Mouse (Mus musculus): ENCODE measurements around the gene Actl7b. TPM values are rescaled to one million over a fixed set of nuclear protein-coding genes. Genes with fewer than 3 reads are reported as not detected.

The Actl7b gene
- polyA plus RNA-seq, 1 experiment from 2014 or later, result not detected

GRCm38 (mm10) chr4:56718573-56719442 is 22.4 kb downstream of the Actl7b start:
- no peak overlapping the region for H3K27ac ChIP-seq
- H3K4me3 ChIP-seq (replicated peaks; ENCODE audit: low read depth, low read length), result no peak overlapping the region
- 57% methylated on average over 12 of the region's 12 CpGs for WGBS
- no peak overlapping the region for H3K9ac ChIP-seq (ENCODE audit: low read depth, low read length)
- DNase-seq (ENCODE audit: low spot score), result no peak
- ATAC-seq (replicated peaks; ENCODE audit: low FRiP score, low read depth), result no peak
- no peak for TF ChIP-seq CTCF (IDR thresholded peaks at IDR 0.05; ENCODE audit: low read depth)
- no peaks in the 10 kb centered on the region for H3K36me3 ChIP-seq (ENCODE audit: insufficient read depth, low read length)
- H3K27me3 ChIP-seq (ENCODE audit: insufficient read depth, low read length), result no peaks in the 10 kb centered on the region
- no peaks in the 10 kb centered on the region for H3K4me1 ChIP-seq (replicated peaks; ENCODE audit: insufficient read depth, low read length)
- H3K9me3 ChIP-seq (replicated peaks; ENCODE audit: low read length), result no peaks in the 10 kb centered on the region
- H3K4me2 ChIP-seq (ENCODE audit: low read length), result no peak overlapping the region

GRCm38 (mm10) chr4:56717932-56718331 is 23.3 kb downstream of the Actl7b start:
- Histone ChIP-seq H3K36me3 (ENCODE audit: insufficient read depth, low read length) (no peaks in the 10 kb centered on the region), H3K27ac (no peak overlapping the region), H3K9me3 (replicated peaks; ENCODE audit: low read length) (no peaks in the 10 kb centered on the region), H3K4me2 (ENCODE audit: low read length) (no peak overlapping the region), H3K4me3 (replicated peaks; ENCODE audit: low read depth, low read length) (no peak overlapping the region), H3K27me3 (ENCODE audit: insufficient read depth, low read length) (no peaks in the 10 kb centered on the region), H3K4me1 (replicated peaks; ENCODE audit: insufficient read depth, low read length) (no peaks in the 10 kb centered on the region), H3K9ac (ENCODE audit: low read depth, low read length) (no peak overlapping the region)
- 76% methylated on average over 3 of the region's 3 CpGs for WGBS
- no peak for TF ChIP-seq CTCF (IDR thresholded peaks at IDR 0.05; ENCODE audit: low read depth)
- ATAC-seq (replicated peaks; ENCODE audit: low FRiP score, low read depth) (no peak), DNase-seq (ENCODE audit: low spot score) (no peak)

- ATAC-seq (replicated peaks; ENCODE audit: low FRiP score, low read depth), result no peak
- Histone ChIP-seq H3K27me3 (ENCODE audit: insufficient read depth, low read length) (no peaks in the 10 kb centered on the region), H3K4me2 (ENCODE audit: low read length) (no peak overlapping the region), H3K36me3 (ENCODE audit: insufficient read depth, low read length) (no peaks in the 10 kb centered on the region), H3K9ac (ENCODE audit: low read depth, low read length) (no peak overlapping the region), H3K4me1 (replicated peaks; ENCODE audit: insufficient read depth, low read length) (no peaks in the 10 kb centered on the region), H3K4me3 (replicated peaks; ENCODE audit: low read depth, low read length) (no peak overlapping the region), H3K27ac (no peak overlapping the region), H3K9me3 (replicated peaks; ENCODE audit: low read length) (no peaks in the 10 kb centered on the region)
- no peak for DNase-seq (ENCODE audit: low spot score)
- 67% methylated on average over 5 of the region's 5 CpGs for WGBS
- TF ChIP-seq CTCF (IDR thresholded peaks at IDR 0.05; ENCODE audit: low read depth), result no peak
Measured at GRCm38 (mm10) chr4:56716801-56717200, 24.4 kb downstream of the Actl7b start.

GRCm38 (mm10) chr4:56713155-56713554 is 28.1 kb downstream of the Actl7b start:
- 88% methylated on average over 3 of the region's 3 CpGs for WGBS

GRCm38 (mm10) chr4:56702234-56702633 is 39.0 kb downstream of the Actl7b start:
- DNase-seq (ENCODE audit: low spot score) (no peak), ATAC-seq (replicated peaks; ENCODE audit: low FRiP score, low read depth) (no peak; the same call in 1 of the 2 replicates)
- Histone ChIP-seq H3K4me1 (replicated peaks; ENCODE audit: insufficient read depth, low read length) (no peaks in the 10 kb centered on the region), H3K27ac (no peak overlapping the region), H3K4me2 (ENCODE audit: low read length) (peak overlapping the region; percentile 38), H3K4me3 (replicated peaks; ENCODE audit: low read depth, low read length) (no peak overlapping the region), H3K9ac (ENCODE audit: low read depth, low read length) (no peak overlapping the region), H3K36me3 (ENCODE audit: insufficient read depth, low read length) (no peaks in the 10 kb centered on the region), H3K27me3 (ENCODE audit: insufficient read depth, low read length) (no peaks in the 10 kb centered on the region), H3K9me3 (replicated peaks; ENCODE audit: low read length) (no peaks in the 10 kb centered on the region)
- no peak for TF ChIP-seq CTCF (IDR thresholded peaks at IDR 0.05; ENCODE audit: low read depth)
- 10% methylated on average over 10 of the region's 10 CpGs for WGBS

More at GRCm38 (mm10) chr4:56713155-56713554, 28.1 kb downstream of the Actl7b start:
- ATAC-seq (replicated peaks; ENCODE audit: low FRiP score, low read depth) (no peak), DNase-seq (ENCODE audit: low spot score) (no peak)
- Histone ChIP-seq H3K9me3 (replicated peaks; ENCODE audit: low read length) (no peaks in the 10 kb centered on the region), H3K4me2 (ENCODE audit: low read length) (no peak overlapping the region), H3K4me1 (replicated peaks; ENCODE audit: insufficient read depth, low read length) (no peaks in the 10 kb centered on the region), H3K27ac (no peak overlapping the region), H3K36me3 (ENCODE audit: insufficient read depth, low read length) (no peaks in the 10 kb centered on the region), H3K4me3 (replicated peaks; ENCODE audit: low read depth, low read length) (no peak overlapping the region), H3K27me3 (ENCODE audit: insufficient read depth, low read length) (no peaks in the 10 kb centered on the region), H3K9ac (ENCODE audit: low read depth, low read length) (no peak overlapping the region)
- TF ChIP-seq CTCF (IDR thresholded peaks at IDR 0.05; ENCODE audit: low read depth), result no peak

GRCm38 (mm10) chr4:56698671-56699070 is 42.6 kb downstream of the Actl7b start:
- Histone ChIP-seq H3K27ac (no peak overlapping the region), H3K4me1 (replicated peaks; ENCODE audit: insufficient read depth, low read length) (no peaks in the 10 kb centered on the region), H3K4me3 (replicated peaks; ENCODE audit: low read depth, low read length) (no peak overlapping the region), H3K9me3 (replicated peaks; ENCODE audit: low read length) (no peaks in the 10 kb centered on the region), H3K4me2 (ENCODE audit: low read length) (no peak overlapping the region), H3K36me3 (ENCODE audit: insufficient read depth, low read length) (no peaks in the 10 kb centered on the region), H3K27me3 (ENCODE audit: insufficient read depth, low read length) (no peaks in the 10 kb centered on the region), H3K9ac (ENCODE audit: low read depth, low read length) (no peak overlapping the region)
- ATAC-seq (replicated peaks; ENCODE audit: low FRiP score, low read depth) (no peak), DNase-seq (ENCODE audit: low spot score) (peak; percentile 49)
- WGBS, result 36% methylated on average over 5 of the region's 5 CpGs
- TF ChIP-seq CTCF (IDR thresholded peaks at IDR 0.05; ENCODE audit: low read depth), result no peak
